Mouse (Mus musculus) kidney, embryonic 16.5 days (tissue): Measurements from ENCODE around the gene Olfr1065. TPM values are rescaled to one million over a fixed set of nuclear protein-coding genes. Genes with fewer than 3 reads are reported as not detected.

Experiments
- polyA plus RNA-seq: library from polyadenylated mRNA; unstranded; fragments of >200 nt; fragmentation: Nextera tagmentation; extraction: Ambion mirVana; gene quantifications from 2 replicates; pipeline ENCODE4 v1.2.1, GENCODE M21; 2015

Olfr1065 gene
- polyA plus RNA-seq, 1 experiment from 2014 or later = not detected

Other genes starting within 250 kb of the Olfr1065 start
- not detected in 2 replicates for gene Olfr1045, start 247.6 kb downstream of the Olfr1065 start, polyA plus RNA-seq
- gene Olfr1046, start 231.3 kb downstream of the Olfr1065 start, polyA plus RNA-seq = not detected in 2 replicates
- not detected in 2 replicates for gene Olfr1047, start 219.2 kb downstream of the Olfr1065 start, polyA plus RNA-seq
- gene Olfr1048, start 210.3 kb downstream of the Olfr1065 start, polyA plus RNA-seq = not detected in 2 replicates
- not detected in 2 replicates for gene Olfr1049, start 192.3 kb downstream of the Olfr1065 start, polyA plus RNA-seq
- not detected in 2 replicates for gene Olfr1051, start 171.5 kb downstream of the Olfr1065 start, polyA plus RNA-seq
- not detected in 2 replicates for gene Olfr1052, start 158.1 kb downstream of the Olfr1065 start, polyA plus RNA-seq
- gene Olfr1053, start 135.3 kb downstream of the Olfr1065 start, polyA plus RNA-seq = not detected in 2 replicates
- not detected in 2 replicates for gene Olfr1054, start 115.2 kb downstream of the Olfr1065 start, polyA plus RNA-seq
- gene Olfr1055, start 100.3 kb downstream of the Olfr1065 start, polyA plus RNA-seq = not detected in 2 replicates
- not detected in 2 replicates for gene Olfr1056, start 88.1 kb downstream of the Olfr1065 start, polyA plus RNA-seq
- not detected in 2 replicates for gene Olfr1057, start 72.2 kb downstream of the Olfr1065 start, polyA plus RNA-seq
- not detected in 2 replicates for gene Olfr1058, start 62.0 kb downstream of the Olfr1065 start, polyA plus RNA-seq
- gene Olfr1061, start 36.5 kb downstream of the Olfr1065 start, polyA plus RNA-seq = not detected in 2 replicates
- gene Olfr1062, start 23.8 kb downstream of the Olfr1065 start, polyA plus RNA-seq = not detected in 2 replicates
- not detected in 2 replicates for gene Olfr1066, start 5.7 kb upstream of the Olfr1065 start, polyA plus RNA-seq
- not detected in 2 replicates for gene Olfr228, start 36.8 kb upstream of the Olfr1065 start, polyA plus RNA-seq
- gene Olfr1076, start 57.9 kb upstream of the Olfr1065 start, polyA plus RNA-seq = not detected in 2 replicates
- gene Olfr1079, start 91.9 kb upstream of the Olfr1065 start, polyA plus RNA-seq = not detected in 2 replicates
- not detected in 2 replicates for gene Olfr1080, start 107.6 kb upstream of the Olfr1065 start, polyA plus RNA-seq
- gene Olfr1082, start 148.4 kb upstream of the Olfr1065 start, polyA plus RNA-seq = not detected in 2 replicates
- not detected in 2 replicates for gene Olfr1084, start 189.1 kb upstream of the Olfr1065 start, polyA plus RNA-seq
- gene Olfr1085, start 211.4 kb upstream of the Olfr1065 start, polyA plus RNA-seq = not detected in 2 replicates
- not detected in 2 replicates for gene Olfr1086, start 229.5 kb upstream of the Olfr1065 start, polyA plus RNA-seq
- gene Olfr1087, start 247.8 kb upstream of the Olfr1065 start, polyA plus RNA-seq = not detected in 2 replicates